Mouse (Mus musculus): ENCODE results near the gene Lingo3. TPM values are rescaled to one million over a fixed set of nuclear protein-coding genes. Genes with fewer than 3 reads are reported as not detected.

The Lingo3 gene
- polyA plus RNA-seq, 1 experiment from 2014 or later, result 0.94 TPM

DNA sequence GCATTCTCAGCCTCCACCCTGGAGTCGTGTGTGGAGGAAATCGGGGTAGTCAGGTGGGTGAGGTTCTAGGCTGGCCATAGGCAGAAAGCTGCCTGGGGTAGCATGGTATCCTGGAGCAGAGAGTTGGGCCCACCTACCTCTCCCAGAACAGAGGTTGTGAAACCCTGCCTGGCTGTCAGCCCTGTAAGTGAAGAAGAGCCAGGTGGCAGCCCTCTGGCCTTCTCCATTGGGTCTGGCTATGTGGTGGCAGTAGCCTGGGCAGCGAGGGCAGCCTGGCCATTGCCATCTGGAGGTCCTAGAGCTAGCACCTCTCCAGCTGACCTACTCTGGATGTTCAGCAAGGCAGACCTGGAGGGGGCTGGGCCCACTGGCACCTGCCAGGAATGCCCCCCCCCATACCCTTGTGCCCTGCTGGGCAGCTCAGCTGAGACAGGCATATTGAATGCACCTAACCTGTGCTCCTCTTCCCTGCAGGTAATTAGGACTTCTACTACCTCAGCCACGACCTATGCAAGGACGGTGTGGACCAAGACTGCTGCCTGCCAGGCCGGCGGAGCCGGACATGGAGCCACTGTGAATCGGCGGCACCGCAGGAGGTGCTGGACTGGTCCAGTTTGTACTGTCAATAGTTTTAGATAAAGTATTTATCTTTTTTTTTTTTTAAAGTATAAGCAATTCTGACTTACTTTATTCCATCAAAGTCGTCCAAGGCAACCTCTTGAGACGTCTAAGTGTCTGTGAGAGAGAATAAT, 50.6 kb downstream of the Lingo3 start:
- Histone ChIP-seq H3K27me3 (no peaks in the 10 kb centered on the region), H3K4me2 (replicated peaks) (no peak overlapping the region), H3K27ac (no peak overlapping the region), H3K4me1 (peaks cover 16% of the 10 kb centered on the region), H3K4me3 (no peak overlapping the region), H3K9ac (no peak overlapping the region), H3K9me3 (replicated peaks) (no peaks in the 10 kb centered on the region), H3K36me3 (peaks cover 79% of the 10 kb centered on the region)
- ATAC-seq (ENCODE audit: low FRiP score), result no peak
- whole genome bisulfite sequencing, result 88% methylated on average over 13 of the region's 13 CpGs

DNA sequence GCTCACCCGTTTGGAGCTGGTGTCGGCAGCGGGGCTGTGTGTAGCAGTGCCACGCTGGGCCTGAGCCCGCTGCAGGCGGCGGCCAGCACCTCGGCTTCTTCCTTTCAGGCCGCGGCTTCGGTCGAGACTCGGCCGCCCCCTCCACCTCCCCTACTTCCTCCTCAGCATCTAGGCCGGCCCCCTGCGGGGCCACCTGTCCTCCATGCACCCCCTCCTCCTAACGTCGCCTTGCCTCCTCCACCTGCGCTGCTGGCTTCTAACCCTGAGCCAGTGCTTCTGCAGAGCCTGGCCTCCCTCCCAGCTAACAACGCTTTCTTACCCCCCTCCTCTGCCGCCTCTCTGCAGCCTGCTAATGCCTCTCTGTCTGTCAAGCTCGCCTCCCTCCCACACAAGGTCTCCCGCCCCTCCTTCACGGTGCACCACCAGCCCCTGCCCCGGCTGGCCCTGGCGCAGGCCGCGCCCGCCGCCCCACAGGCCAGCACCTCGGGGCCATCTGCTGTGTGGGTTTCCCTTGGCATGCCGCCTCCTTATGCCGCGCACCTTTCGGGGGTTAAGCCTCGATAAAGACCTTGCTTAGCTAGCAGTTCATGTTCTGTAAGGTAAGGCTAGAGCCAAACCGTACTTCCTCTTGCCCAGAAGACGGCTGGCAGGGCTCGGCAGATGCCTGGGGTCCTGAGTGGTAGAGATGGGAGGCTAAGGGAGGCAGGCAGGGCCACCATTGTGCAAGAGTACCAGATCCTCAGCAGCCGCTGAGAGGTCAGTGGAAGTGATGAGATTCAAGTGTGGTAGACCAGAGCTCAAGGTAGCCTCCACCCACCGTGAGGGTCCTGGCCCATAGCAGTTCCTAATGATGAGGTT, 51.4 kb downstream of the Lingo3 start:
- H3K4me2 ChIP-seq (replicated peaks), result no peak overlapping the region
- H3K4me1 ChIP-seq, result peaks cover 15% of the 10 kb centered on the region
- H3K36me3 ChIP-seq, result peaks cover 87% of the 10 kb centered on the region
- H3K27ac ChIP-seq, result no peak overlapping the region
- H3K27me3 ChIP-seq, result no peaks in the 10 kb centered on the region
- ATAC-seq (ENCODE audit: low FRiP score), result no peak
- H3K9ac ChIP-seq, result no peak overlapping the region
- no peaks in the 10 kb centered on the region for H3K9me3 ChIP-seq (replicated peaks)
- H3K4me3 ChIP-seq, result no peak overlapping the region
- 70% methylated on average over 41 of the region's 41 CpGs for WGBS

GRCm38 (mm10) chr10:80791476-80792174, 52.2 kb downstream of the Lingo3 start:
- no peak overlapping the region for H3K4me2 ChIP-seq (replicated peaks)
- no peaks in the 10 kb centered on the region for H3K9me3 ChIP-seq (replicated peaks)
- no peak overlapping the region for H3K27ac ChIP-seq
- H3K27me3 ChIP-seq, result no peaks in the 10 kb centered on the region
- peaks cover 8% of the 10 kb centered on the region for H3K4me1 ChIP-seq
- no peak overlapping the region for H3K9ac ChIP-seq
- H3K36me3 ChIP-seq, result peaks cover 93% of the 10 kb centered on the region
- no peak for ATAC-seq (ENCODE audit: low FRiP score)
- no peak overlapping the region for H3K4me3 ChIP-seq
- WGBS, result 87% methylated on average over 33 of the region's 33 CpGs

- no peak for ATAC-seq (ENCODE audit: low FRiP score)
- Histone ChIP-seq H3K27ac (no peak overlapping the region), H3K9ac (no peak overlapping the region), H3K9me3 (replicated peaks) (no peaks in the 10 kb centered on the region), H3K27me3 (no peaks in the 10 kb centered on the region), H3K36me3 (peaks cover 94% of the 10 kb centered on the region), H3K4me1 (peaks cover 2% of the 10 kb centered on the region; the same call in 1 of the 2 replicates), H3K4me3 (no peak overlapping the region), H3K4me2 (replicated peaks) (no peak overlapping the region)
- WGBS, result 91% methylated on average over 19 of the region's 19 CpGs
Measured at GRCm38 (mm10) chr10:80790761-80791404, 53.0 kb downstream of the Lingo3 start.

- 87% methylated on average over 2 of the region's 2 CpGs for WGBS
- no peak overlapping the region for H3K4me3 ChIP-seq
- peaks cover 95% of the 10 kb centered on the region for H3K36me3 ChIP-seq
- H3K9ac ChIP-seq, result no peak overlapping the region
- no peaks in the 10 kb centered on the region for H3K4me1 ChIP-seq
- H3K9me3 ChIP-seq (replicated peaks), result no peaks in the 10 kb centered on the region
- H3K27ac ChIP-seq, result no peak overlapping the region
- no peak for ATAC-seq (ENCODE audit: low FRiP score)
- no peaks in the 10 kb centered on the region for H3K27me3 ChIP-seq
- no peak overlapping the region for H3K4me2 ChIP-seq (replicated peaks)
Measured at GRCm38 (mm10) chr10:80787517-80787916, 56.3 kb downstream of the Lingo3 start.

DNA sequence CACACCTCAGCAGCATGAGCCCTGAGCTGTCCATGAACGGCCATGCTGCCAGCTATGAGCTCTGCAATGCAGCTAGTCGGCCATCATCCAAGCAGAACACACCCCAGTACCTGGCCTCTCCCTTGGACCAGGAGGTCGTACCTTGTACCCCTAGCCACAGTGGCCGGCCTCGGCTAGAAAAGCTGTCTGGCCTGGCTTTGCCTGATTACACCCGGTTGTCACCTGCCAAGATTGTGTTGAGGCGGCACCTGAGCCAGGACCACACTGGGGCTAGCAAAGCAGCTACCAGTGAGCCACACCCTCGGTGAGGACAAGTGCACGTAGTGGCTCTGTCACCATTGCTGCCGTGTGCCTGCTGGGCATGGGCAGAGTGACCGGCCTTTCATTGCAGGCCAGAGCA, 57.9 kb downstream of the Lingo3 start:
- Histone ChIP-seq H3K9me3 (replicated peaks) (no peaks in the 10 kb centered on the region), H3K4me3 (no peak overlapping the region), H3K4me1 (no peaks in the 10 kb centered on the region), H3K27me3 (no peaks in the 10 kb centered on the region), H3K36me3 (peaks cover 95% of the 10 kb centered on the region), H3K27ac (no peak overlapping the region), H3K4me2 (replicated peaks) (no peak overlapping the region), H3K9ac (no peak overlapping the region)
- 97% methylated on average over 11 of the region's 11 CpGs for WGBS
- no peak for ATAC-seq (ENCODE audit: low FRiP score)

DNA sequence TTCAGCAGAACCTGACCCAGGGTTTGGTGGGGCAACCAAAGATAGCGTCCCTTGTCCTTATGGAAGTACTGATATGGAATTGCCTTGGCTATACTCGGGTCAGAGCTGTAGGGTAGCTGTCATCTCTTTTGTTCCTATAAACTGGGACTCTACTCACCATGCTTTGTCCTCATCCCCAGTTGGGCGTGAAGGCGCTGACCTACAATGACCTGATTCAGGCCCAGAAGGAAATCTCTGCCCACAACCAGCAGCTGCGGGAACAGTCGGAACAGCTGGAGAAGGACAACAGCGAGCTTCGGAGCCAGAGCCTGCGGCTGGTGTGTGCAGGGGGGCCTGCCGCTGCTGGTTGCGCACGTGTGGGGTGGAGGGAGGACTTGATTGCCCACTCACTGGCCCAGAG, 59.0 kb downstream of the Lingo3 start:
- no peak overlapping the region for H3K9ac ChIP-seq
- ATAC-seq (ENCODE audit: low FRiP score), result no peak
- no peak overlapping the region for H3K27ac ChIP-seq
- H3K4me3 ChIP-seq, result no peak overlapping the region
- no peaks in the 10 kb centered on the region for H3K4me1 ChIP-seq
- 59% methylated on average over 12 of the region's 12 CpGs for WGBS
- no peaks in the 10 kb centered on the region for H3K9me3 ChIP-seq (replicated peaks)
- H3K27me3 ChIP-seq, result no peaks in the 10 kb centered on the region
- no peak overlapping the region for H3K4me2 ChIP-seq (replicated peaks)
- peaks cover 96% of the 10 kb centered on the region for H3K36me3 ChIP-seq

DNA sequence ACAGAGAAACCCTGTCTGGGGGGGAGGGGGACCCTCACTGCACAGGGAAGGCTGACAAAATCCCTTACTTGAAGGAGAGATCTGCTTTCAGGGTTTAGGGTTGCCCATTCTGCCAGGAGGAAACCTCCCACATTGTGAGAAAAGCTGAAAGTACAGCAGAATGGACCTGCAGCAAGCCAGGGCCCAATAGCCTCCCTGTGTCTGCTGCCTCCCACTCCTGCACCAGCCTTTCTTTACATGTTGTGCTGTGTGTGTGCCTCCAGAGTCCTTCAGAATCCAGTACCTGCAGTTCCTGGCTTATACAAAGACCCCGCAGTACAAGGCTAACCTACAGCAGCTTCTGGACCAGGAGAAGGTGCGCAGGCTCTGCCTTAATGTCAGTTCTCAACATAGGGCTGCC, 59.5 kb downstream of the Lingo3 start:
- Histone ChIP-seq H3K9ac (no peak overlapping the region), H3K36me3 (peaks cover 98% of the 10 kb centered on the region), H3K9me3 (replicated peaks) (no peaks in the 10 kb centered on the region), H3K4me2 (replicated peaks) (no peak overlapping the region), H3K27me3 (no peaks in the 10 kb centered on the region), H3K4me1 (no peaks in the 10 kb centered on the region), H3K27ac (no peak overlapping the region), H3K4me3 (no peak overlapping the region)
- 97% methylated on average over 2 of the region's 2 CpGs for WGBS
- no peak for ATAC-seq (ENCODE audit: low FRiP score)

MicroRNAs encoded within 50 kb of the gene (microRNA counts, 519-probe panel; counts per million panel counts)
- 470 counts per million, percentile 58 among the panel's probes with 10 or more counts for microRNA mmu-miR-1982

Small RNA genes lying within 50 kb of the gene (microRNA-seq; reads per million reads assigned to microRNA genes)
- 2.7 reads per million, percentile 2 among the genes with 10 or more reads in this experiment for gene Mir1982

Other genes starting within 250 kb of the Lingo3 start
- gene Scamp4, start 241.2 kb downstream of the Lingo3 start, polyA plus RNA-seq (2016; fragmentation: Nextera tagmentation; extraction: Ambion mirVana), result 60.3 and 69.4 TPM in 2 replicates
- gene Adat3, start 241.2 kb downstream of the Lingo3 start, polyA plus RNA-seq (2016; fragmentation: Nextera tagmentation; extraction: Ambion mirVana), result 4.8 and 5.5 TPM in 2 replicates
- gene Gm49322, start 238.0 kb downstream of the Lingo3 start, polyA plus RNA-seq (2016; fragmentation: Nextera tagmentation; extraction: Ambion mirVana), result 5.2 and 5.3 TPM in 2 replicates
- gene Csnk1g2, start 221.2 kb downstream of the Lingo3 start, polyA plus RNA-seq (2016; fragmentation: Nextera tagmentation; extraction: Ambion mirVana), result 190 and 192 TPM in 2 replicates
- 87.8 and 96.4 TPM in 2 replicates for gene Btbd2, start 187.0 kb downstream of the Lingo3 start, polyA plus RNA-seq (2016; fragmentation: Nextera tagmentation; extraction: Ambion mirVana)
- 88.1 and 90.3 TPM in 2 replicates for gene Mknk2, start 165.9 kb downstream of the Lingo3 start, polyA plus RNA-seq (2016; fragmentation: Nextera tagmentation; extraction: Ambion mirVana)
- gene Mob3a, start 142.1 kb downstream of the Lingo3 start, polyA plus RNA-seq (2016; fragmentation: Nextera tagmentation; extraction: Ambion mirVana), result 56.5 and 62.9 TPM in 2 replicates
- 27.1 and 30.5 TPM in 2 replicates for gene Izumo4, start 141.9 kb downstream of the Lingo3 start, polyA plus RNA-seq (2016; fragmentation: Nextera tagmentation; extraction: Ambion mirVana)
- 101 TPM in 2 replicates for gene Ap3d1, start 101.8 kb downstream of the Lingo3 start, polyA plus RNA-seq (2016; fragmentation: Nextera tagmentation; extraction: Ambion mirVana)
- 25.9 and 27.4 TPM in 2 replicates for gene Dot1l, start 88.8 kb downstream of the Lingo3 start, polyA plus RNA-seq (2016; fragmentation: Nextera tagmentation; extraction: Ambion mirVana)
- gene Sf3a2, start 45.8 kb downstream of the Lingo3 start, polyA plus RNA-seq (2016; fragmentation: Nextera tagmentation; extraction: Ambion mirVana), result 65.3 and 71.8 TPM in 2 replicates
- 139 TPM in 2 replicates for gene Plekhj1, start 45.4 kb downstream of the Lingo3 start, polyA plus RNA-seq (2016; fragmentation: Nextera tagmentation; extraction: Ambion mirVana)
- gene Amh, start 38.8 kb downstream of the Lingo3 start, polyA plus RNA-seq (2016; fragmentation: Nextera tagmentation; extraction: Ambion mirVana), result not detected in 2 replicates
- gene Jsrp1, start 30.5 kb downstream of the Lingo3 start, polyA plus RNA-seq (2016; fragmentation: Nextera tagmentation; extraction: Ambion mirVana), result 0.83 and 1.7 TPM in 2 replicates
- gene Oaz1, start 17.4 kb downstream of the Lingo3 start, polyA plus RNA-seq (2016; fragmentation: Nextera tagmentation; extraction: Ambion mirVana), result 1,255 and 1,389 TPM in 2 replicates
- gene Lsm7, start 11.2 kb upstream of the Lingo3 start, polyA plus RNA-seq (2016; fragmentation: Nextera tagmentation; extraction: Ambion mirVana), result 214 and 250 TPM in 2 replicates
- 56.6 and 58.8 TPM in 2 replicates for gene Sppl2b, start 11.2 kb upstream of the Lingo3 start, polyA plus RNA-seq (2016; fragmentation: Nextera tagmentation; extraction: Ambion mirVana)
- gene Tmprss9, start 27.8 kb upstream of the Lingo3 start, polyA plus RNA-seq (2016; fragmentation: Nextera tagmentation; extraction: Ambion mirVana), result 0.08 TPM in 2 replicates
- 271 and 305 TPM in 2 replicates for gene Timm13, start 56.9 kb upstream of the Lingo3 start, polyA plus RNA-seq (2016; fragmentation: Nextera tagmentation; extraction: Ambion mirVana)
- 56.8 and 57.9 TPM in 2 replicates for gene Lmnb2, start 74.2 kb upstream of the Lingo3 start, polyA plus RNA-seq (2016; fragmentation: Nextera tagmentation; extraction: Ambion mirVana)
- gene Gadd45b, start 86.0 kb upstream of the Lingo3 start, polyA plus RNA-seq (2016; fragmentation: Nextera tagmentation; extraction: Ambion mirVana), result 11.8 and 15.8 TPM in 2 replicates
- gene Gng7, start 170.9 kb upstream of the Lingo3 start, polyA plus RNA-seq (2016; fragmentation: Nextera tagmentation; extraction: Ambion mirVana), result 10.1 and 10.7 TPM in 2 replicates
- 16.4 and 16.7 TPM in 2 replicates for gene Diras1, start 181.6 kb upstream of the Lingo3 start, polyA plus RNA-seq (2016; fragmentation: Nextera tagmentation; extraction: Ambion mirVana)
- 33.8 and 37.0 TPM in 2 replicates for gene Slc39a3, start 193.4 kb upstream of the Lingo3 start, polyA plus RNA-seq (2016; fragmentation: Nextera tagmentation; extraction: Ambion mirVana)
- gene Sgta, start 216.1 kb upstream of the Lingo3 start, polyA plus RNA-seq (2016; fragmentation: Nextera tagmentation; extraction: Ambion mirVana), result 259 and 269 TPM in 2 replicates
- gene Thop1, start 226.0 kb upstream of the Lingo3 start, polyA plus RNA-seq (2016; fragmentation: Nextera tagmentation; extraction: Ambion mirVana), result 57.5 and 58.0 TPM in 2 replicates

Data from hindbrain, embryonic 12.5 days (tissue).